Mouse (Mus musculus): ENCODE measurements around the gene Adam19. TPM values are rescaled to one million over a fixed set of nuclear protein-coding genes. Genes with fewer than 3 reads are reported as not detected.

Adam19 gene
- polyA plus RNA-seq, 1 experiment = 43.2 TPM

DNA sequence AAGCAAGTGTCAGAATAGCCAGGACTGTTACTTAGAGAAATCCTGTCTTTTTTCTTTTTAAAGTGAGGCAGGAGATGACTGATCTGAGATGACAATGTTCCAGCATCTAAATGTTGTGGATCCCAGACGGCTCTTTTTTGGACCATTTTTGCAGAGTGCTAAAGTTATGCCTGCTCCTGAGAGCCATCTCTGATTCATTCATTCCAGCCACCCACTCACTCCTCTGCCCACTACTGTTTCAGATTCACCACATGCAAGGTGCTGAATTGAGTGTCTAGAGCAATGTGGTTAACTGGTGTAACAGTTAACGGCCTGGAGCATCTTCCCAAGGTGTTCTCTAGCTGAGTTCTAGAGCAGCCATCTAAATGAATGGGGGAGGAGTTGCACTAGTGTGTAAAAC lies 79.1 kb downstream of the Adam19 start:
- TF ChIP-seq E2F4 (IDR thresholded peaks at IDR 0.05; ENCODE audit: insufficient read depth) (no peak), POLR2AphosphoS2 (IDR thresholded peaks at IDR 0.05; ENCODE audit: insufficient read length, low read depth) (no peak), MAX (IDR thresholded peaks at IDR 0.05; ENCODE audit: low read depth) (no peak), POLR2A (IDR thresholded peaks at IDR 0.05; ENCODE audit: insufficient read length, low read depth) (no peak), REST (IDR thresholded peaks at IDR 0.05; ENCODE audit: insufficient read depth, insufficient read length) (no peak), TCF12 (IDR thresholded peaks at IDR 0.05; ENCODE audit: insufficient read depth, poor library complexity, severe bottlenecking) (no peak), USF1 (IDR thresholded peaks at IDR 0.05; ENCODE audit: low read depth) (no peak), TCF3 (IDR thresholded peaks at IDR 0.05; ENCODE audit: insufficient read length, low read depth) (no peak), MYOD1 (IDR thresholded peaks at IDR 0.05; ENCODE audit: control insufficient read depth in 1 of 3, insufficient read length in 2 of 3, low read depth in 2 of 3) (no peak), SRF (IDR thresholded peaks at IDR 0.05; ENCODE audit: control insufficient read depth, insufficient read length, low read depth) (no peak), MYOG (IDR thresholded peaks at IDR 0.05; ENCODE audit: control insufficient read depth in 1 of 3, insufficient read depth in 1 of 3, insufficient read length in 2 of 3, low read depth in 2 of 3) (no peak), CEBPB (IDR thresholded peaks at IDR 0.05; ENCODE audit: insufficient read depth, poor library complexity, severe bottlenecking) (no peak)
- H3K4me3 ChIP-seq = no peak overlapping the region
- H3K27me3 ChIP-seq (ENCODE audit: control insufficient read depth, insufficient read depth, insufficient read length) = no peaks in the 10 kb centered on the region
- H3ac ChIP-seq (ENCODE audit: control insufficient read depth, insufficient read length) = no peak overlapping the region
- H3K36me3 ChIP-seq (ENCODE audit: control insufficient read depth, insufficient read depth) = peaks cover 76% of the 10 kb centered on the region
- no peak overlapping the region for H3K4me2 ChIP-seq (ENCODE audit: low read depth)
- H3K79me2 ChIP-seq (ENCODE audit: control insufficient read depth, insufficient read depth) = no peaks in the 10 kb centered on the region

DNA sequence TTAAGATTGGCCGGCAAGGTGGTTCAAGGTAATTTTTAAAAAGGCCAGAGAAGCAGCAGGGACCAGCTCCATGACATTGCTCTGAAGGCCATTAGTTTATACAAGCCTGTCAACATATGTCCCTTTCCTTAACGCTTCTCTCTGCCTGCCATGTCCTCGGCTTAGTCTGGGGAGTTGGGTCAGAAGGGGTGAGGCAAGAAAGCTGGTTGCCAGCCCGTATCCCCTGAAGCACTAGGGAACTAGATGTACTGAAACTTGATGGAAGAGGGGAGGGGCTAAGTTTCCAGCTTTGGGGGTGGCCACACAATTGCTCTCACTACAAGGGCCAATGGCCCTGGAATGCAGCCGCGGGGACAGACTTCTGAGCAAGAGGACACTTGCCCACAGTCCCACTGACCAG lies 87.5 kb downstream of the Adam19 start:
- no peaks in the 10 kb centered on the region for H3K27me3 ChIP-seq (ENCODE audit: control insufficient read depth, insufficient read depth, insufficient read length)
- peaks cover 64% of the 10 kb centered on the region for H3K36me3 ChIP-seq (ENCODE audit: control insufficient read depth, insufficient read depth)
- H3K4me2 ChIP-seq (ENCODE audit: low read depth) = no peak overlapping the region
- no peaks in the 10 kb centered on the region for H3K79me2 ChIP-seq (ENCODE audit: control insufficient read depth, insufficient read depth)
- no peak overlapping the region for H3ac ChIP-seq (ENCODE audit: control insufficient read depth, insufficient read length)
- H3K4me3 ChIP-seq = no peak overlapping the region
- no peak for TF ChIP-seq CEBPB (IDR thresholded peaks at IDR 0.05; ENCODE audit: insufficient read depth, poor library complexity, severe bottlenecking)

DNA sequence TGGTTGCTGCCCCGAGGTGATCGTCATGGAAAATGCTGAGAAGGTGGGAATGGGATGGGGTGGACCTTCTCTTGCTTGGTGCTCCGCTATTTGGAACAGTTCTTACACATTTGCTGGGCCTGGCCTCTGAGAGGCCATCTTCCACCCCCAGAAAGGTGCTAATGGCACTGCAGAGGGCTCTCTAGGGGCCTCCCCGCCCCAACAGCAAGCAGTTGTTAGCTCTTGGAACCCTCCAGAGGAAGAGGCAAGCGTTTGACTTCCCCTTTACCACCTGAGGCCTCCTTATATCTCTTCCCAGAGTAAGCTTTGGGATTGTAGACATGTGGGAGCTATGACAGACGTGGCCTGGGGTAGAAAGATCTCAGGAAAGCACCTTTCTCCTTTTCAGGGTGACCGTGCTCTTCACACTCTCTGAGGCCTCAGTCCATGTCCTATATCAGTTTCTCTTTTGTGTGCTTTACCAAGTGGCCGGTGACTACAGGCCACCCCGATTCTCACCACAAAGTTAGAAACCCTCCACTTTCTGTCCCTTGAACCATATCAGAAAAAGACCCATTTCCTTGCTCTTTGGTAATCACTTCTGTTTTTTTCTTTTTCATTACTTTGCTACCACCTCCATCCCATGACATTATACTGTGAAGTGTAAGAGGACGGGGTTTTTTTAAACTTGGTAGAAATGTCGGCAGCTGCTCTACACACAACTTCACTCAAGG lies 89.5 kb downstream of the Adam19 start:
- H3ac ChIP-seq (ENCODE audit: control insufficient read depth, insufficient read length) = no peak overlapping the region
- no peak for TF ChIP-seq SRF (IDR thresholded peaks at IDR 0.05; ENCODE audit: control insufficient read depth, insufficient read length, low read depth)
- TF ChIP-seq REST (IDR thresholded peaks at IDR 0.05; ENCODE audit: insufficient read depth, insufficient read length) = no peak
- TF ChIP-seq POLR2AphosphoS2 (IDR thresholded peaks at IDR 0.05; ENCODE audit: insufficient read length, low read depth) = peak; percentile 9
- TF ChIP-seq MAX (IDR thresholded peaks at IDR 0.05; ENCODE audit: low read depth) = no peak
- no peak for TF ChIP-seq USF1 (IDR thresholded peaks at IDR 0.05; ENCODE audit: low read depth)
- TF ChIP-seq TCF12 (IDR thresholded peaks at IDR 0.05; ENCODE audit: insufficient read depth, poor library complexity, severe bottlenecking) = no peak
- peaks cover 50% of the 10 kb centered on the region for H3K36me3 ChIP-seq (ENCODE audit: control insufficient read depth, insufficient read depth)
- no peaks in the 10 kb centered on the region for H3K79me2 ChIP-seq (ENCODE audit: control insufficient read depth, insufficient read depth)
- H3K4me2 ChIP-seq (ENCODE audit: low read depth) = no peak overlapping the region
- H3K4me3 ChIP-seq = no peak overlapping the region
- no peaks in the 10 kb centered on the region for H3K27me3 ChIP-seq (ENCODE audit: control insufficient read depth, insufficient read depth, insufficient read length)

DNA sequence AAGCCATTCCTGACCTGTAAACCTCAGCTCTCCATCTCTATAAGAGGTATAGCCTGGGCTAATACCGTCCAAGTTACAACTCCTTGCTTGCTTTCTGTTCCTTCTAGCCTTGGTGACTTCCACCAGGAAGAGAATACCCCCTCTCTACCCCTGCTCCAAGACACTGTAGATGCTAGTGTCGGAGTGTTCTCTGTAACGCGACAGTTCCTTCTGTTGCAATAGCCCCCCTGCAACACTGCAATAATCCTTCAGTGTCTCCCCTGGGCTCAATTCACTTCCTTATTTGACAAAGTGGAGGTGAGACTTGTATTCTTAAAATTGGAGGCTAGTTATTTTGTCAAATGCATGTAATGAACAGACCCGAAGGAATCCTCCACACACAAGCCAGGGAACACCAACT lies 90.8 kb downstream of the Adam19 start:
- Histone ChIP-seq H3K27me3 (ENCODE audit: control insufficient read depth, insufficient read depth, insufficient read length) (no peaks in the 10 kb centered on the region), H3K4me2 (ENCODE audit: low read depth) (no peak overlapping the region), H3K36me3 (ENCODE audit: control insufficient read depth, insufficient read depth) (peaks cover 37% of the 10 kb centered on the region), H3ac (ENCODE audit: control insufficient read depth, insufficient read length) (no peak overlapping the region), H3K4me3 (no peak overlapping the region), H3K79me2 (ENCODE audit: control insufficient read depth, insufficient read depth) (no peaks in the 10 kb centered on the region)
- TF ChIP-seq TCF12 (IDR thresholded peaks at IDR 0.05; ENCODE audit: insufficient read depth, poor library complexity, severe bottlenecking) = no peak
- TF ChIP-seq POLR2AphosphoS2 (IDR thresholded peaks at IDR 0.05; ENCODE audit: insufficient read length, low read depth) = peak; percentile 68
- TF ChIP-seq USF1 (IDR thresholded peaks at IDR 0.05; ENCODE audit: low read depth) = no peak
- TF ChIP-seq MYOD1 (IDR thresholded peaks at IDR 0.05; ENCODE audit: control insufficient read depth in 1 of 3, insufficient read length in 2 of 3, low read depth in 2 of 3) = no peak
- TF ChIP-seq TCF3 (IDR thresholded peaks at IDR 0.05; ENCODE audit: insufficient read length, low read depth) = no peak
- no peak for TF ChIP-seq REST (IDR thresholded peaks at IDR 0.05; ENCODE audit: insufficient read depth, insufficient read length)
- TF ChIP-seq SRF (IDR thresholded peaks at IDR 0.05; ENCODE audit: control insufficient read depth, insufficient read length, low read depth) = no peak
- TF ChIP-seq POLR2A (IDR thresholded peaks at IDR 0.05; ENCODE audit: insufficient read length, low read depth) = peak; percentile 15
- no peak for TF ChIP-seq E2F4 (IDR thresholded peaks at IDR 0.05; ENCODE audit: insufficient read depth)
- no peak for TF ChIP-seq MAX (IDR thresholded peaks at IDR 0.05; ENCODE audit: low read depth)
- no peak for TF ChIP-seq CEBPB (IDR thresholded peaks at IDR 0.05; ENCODE audit: insufficient read depth, poor library complexity, severe bottlenecking)
- no peak for TF ChIP-seq MYOG (IDR thresholded peaks at IDR 0.05; ENCODE audit: control insufficient read depth in 1 of 3, insufficient read depth in 1 of 3, insufficient read length in 2 of 3, low read depth in 2 of 3)

DNA sequence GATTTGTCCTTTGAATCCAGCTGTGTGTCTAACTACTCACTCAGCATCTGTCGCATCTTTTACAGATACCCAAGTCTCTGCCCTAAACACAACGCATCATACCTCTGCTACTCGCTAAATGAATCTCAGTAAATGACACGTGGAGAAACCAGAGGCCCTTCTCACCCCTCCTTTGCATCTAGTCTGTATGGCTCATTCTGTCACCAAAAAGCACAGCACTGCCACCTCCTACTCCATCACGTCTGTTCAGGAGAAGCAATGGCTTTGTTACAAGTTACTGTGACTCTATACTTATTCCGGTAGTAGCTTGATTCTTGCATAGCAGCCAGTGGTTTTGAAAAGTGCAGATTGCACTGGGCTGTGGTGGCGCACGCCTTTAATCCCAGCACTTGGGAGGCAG lies 101.2 kb downstream of the Adam19 start:
- Histone ChIP-seq H3K79me2 (ENCODE audit: control insufficient read depth, insufficient read depth) (no peaks in the 10 kb centered on the region), H3ac (ENCODE audit: control insufficient read depth, insufficient read length) (no peak overlapping the region), H3K36me3 (ENCODE audit: control insufficient read depth, insufficient read depth) (no peaks in the 10 kb centered on the region), H3K4me2 (ENCODE audit: low read depth) (no peak overlapping the region), H3K27me3 (ENCODE audit: control insufficient read depth, insufficient read depth, insufficient read length) (no peaks in the 10 kb centered on the region), H3K4me3 (no peak overlapping the region)
- TF ChIP-seq SRF (IDR thresholded peaks at IDR 0.05; ENCODE audit: control insufficient read depth, insufficient read length, low read depth) = no peak
- TF ChIP-seq TCF3 (IDR thresholded peaks at IDR 0.05; ENCODE audit: insufficient read length, low read depth) = no peak
- no peak for TF ChIP-seq MAX (IDR thresholded peaks at IDR 0.05; ENCODE audit: low read depth)
- TF ChIP-seq CEBPB (IDR thresholded peaks at IDR 0.05; ENCODE audit: insufficient read depth, poor library complexity, severe bottlenecking) = no peak
- no peak for TF ChIP-seq REST (IDR thresholded peaks at IDR 0.05; ENCODE audit: insufficient read depth, insufficient read length)
- no peak for TF ChIP-seq USF1 (IDR thresholded peaks at IDR 0.05; ENCODE audit: low read depth)
- TF ChIP-seq POLR2AphosphoS2 (IDR thresholded peaks at IDR 0.05; ENCODE audit: insufficient read length, low read depth) = no peak

Data from myocyte (in vitro differentiated cells).